Mouse (Mus musculus): ENCODE measurements around the gene Xpr1. TPM values are rescaled to one million over a fixed set of nuclear protein-coding genes. Genes with fewer than 3 reads are reported as not detected.
A peak's percentile ranks its signal among the peaks of the same experiment; 100 is the strongest.

Xpr1 gene
- 4.3 TPM for polyA plus RNA-seq (2012; fragmentation: generic; extraction: Trizol)
- long read RNA-seq, experiment 1, partial matches to known transcripts: 0 of 2 reads
- long read RNA-seq, experiment 1, other reads (novel, unspliced or antisense): 1 of 2 reads
- long read RNA-seq, experiment 2, partial matches to known transcripts: 0 of 6 reads
- long read RNA-seq, experiment 2, other reads (novel, unspliced or antisense): 2 of 6 reads

DNA sequence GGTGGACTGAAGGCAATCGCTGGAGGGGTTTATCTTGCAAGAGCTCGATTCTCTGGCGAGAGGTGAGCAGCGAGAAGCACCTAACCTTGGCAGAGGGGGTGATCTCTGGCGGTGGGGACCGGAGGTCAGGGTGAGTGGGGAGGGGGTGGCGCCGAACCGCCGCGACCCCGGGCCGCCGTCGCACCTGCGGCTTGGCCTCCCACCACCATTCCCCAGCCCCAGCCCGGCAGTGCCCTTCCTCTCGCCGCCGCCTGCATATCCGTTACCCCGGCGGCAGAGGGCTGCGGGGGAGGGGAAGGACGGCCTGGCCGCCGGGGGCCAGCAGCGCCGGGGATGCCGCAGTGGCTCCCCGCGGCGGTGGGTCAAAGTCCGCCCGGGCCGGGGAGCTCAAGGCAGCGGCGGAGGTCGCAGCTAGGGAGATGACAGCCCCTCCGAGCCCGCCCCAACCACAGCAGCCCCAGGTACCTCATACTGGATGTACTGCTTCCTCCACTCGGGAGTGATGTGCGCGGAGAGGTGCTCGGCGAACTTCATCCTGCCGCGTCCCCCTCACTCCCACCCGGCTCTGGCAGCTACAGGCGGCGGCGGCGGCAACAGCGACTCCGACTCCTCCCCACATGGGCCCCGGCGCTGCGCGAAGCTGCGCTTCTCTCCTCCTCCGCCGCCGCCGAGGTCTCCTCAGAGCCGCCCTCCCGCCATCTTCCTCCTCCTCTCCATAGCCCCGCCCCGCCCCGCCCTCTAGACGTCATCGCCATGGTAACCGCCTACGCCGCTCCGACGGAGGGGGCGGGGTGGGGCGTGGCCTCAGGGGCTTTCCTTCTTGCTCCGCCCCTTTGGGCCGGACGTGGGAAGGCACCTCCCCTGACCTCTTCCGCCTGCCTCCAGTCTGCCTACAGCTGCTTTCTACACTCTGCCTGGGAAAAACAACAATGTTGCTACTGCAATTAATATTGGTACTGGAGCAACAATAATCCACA lies at the start of gene Xpr1:
Gene Xpr1, minus strand, starts transcription at position 715 of the 977 bp plus-strand sequence.
- H3ac ChIP-seq (ENCODE audit: control insufficient read depth, insufficient read length, low read depth): peak within 1 kb of the TSS; percentile 81
- H3K79me3 ChIP-seq (ENCODE audit: low read depth): no peaks in the 10 kb centered on the region
- no peaks in the 10 kb centered on the region for H3K79me2 ChIP-seq (ENCODE audit: control insufficient read depth, insufficient read depth)
- H3K36me3 ChIP-seq (ENCODE audit: control insufficient read depth, insufficient read depth): no peaks in the 10 kb centered on the region
- peak within 1 kb of the TSS; percentile 59 for H3K4me3 ChIP-seq (ENCODE audit: insufficient read depth, poor library complexity, severe bottlenecking)
- no peaks in the 10 kb centered on the region for H3K27me3 ChIP-seq (ENCODE audit: control insufficient read depth, insufficient read depth, insufficient read length)
- no peak for TF ChIP-seq MYOG (IDR thresholded peaks at IDR 0.05; ENCODE audit: control insufficient read depth, extremely low read depth, insufficient read length)
- no peak for TF ChIP-seq CTCF (IDR thresholded peaks at IDR 0.05; ENCODE audit: control insufficient read depth, insufficient read depth, insufficient read length)
- TF ChIP-seq USF1 (IDR thresholded peaks at IDR 0.05; ENCODE audit: low read depth): no peak

DNA sequence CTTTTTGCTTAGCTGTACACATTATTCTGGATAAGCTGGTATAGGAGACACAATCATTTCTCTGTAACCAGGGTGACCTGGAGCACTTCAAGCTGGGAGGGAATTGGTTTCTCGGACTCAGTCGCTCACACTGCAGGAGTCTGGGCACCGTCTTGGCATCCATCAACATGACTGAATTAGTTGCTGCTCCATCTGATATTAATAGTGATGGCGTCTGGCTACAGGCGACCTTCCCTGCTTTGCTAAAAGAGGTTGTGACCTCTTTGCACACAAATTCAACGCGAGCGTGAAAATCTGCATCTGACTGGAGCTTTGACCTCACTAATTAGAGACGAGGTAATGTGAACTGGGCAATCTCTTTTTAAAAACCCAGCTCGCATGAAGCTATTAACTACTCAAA lies 46.2 kb upstream of the Xpr1 start:
- Histone ChIP-seq H3K27me3 (ENCODE audit: control insufficient read depth, insufficient read depth, insufficient read length) (no peaks in the 10 kb centered on the region), H3K79me3 (ENCODE audit: low read depth) (no peaks in the 10 kb centered on the region), H3K36me3 (ENCODE audit: control insufficient read depth, insufficient read depth) (no peaks in the 10 kb centered on the region), H3ac (ENCODE audit: control insufficient read depth, insufficient read length, low read depth) (no peak overlapping the region), H3K4me3 (ENCODE audit: insufficient read depth, poor library complexity, severe bottlenecking) (no peak overlapping the region), H3K79me2 (ENCODE audit: control insufficient read depth, insufficient read depth) (no peaks in the 10 kb centered on the region)
- TF ChIP-seq MAX (IDR thresholded peaks at IDR 0.05) (no peak), CTCF (IDR thresholded peaks at IDR 0.05; ENCODE audit: control insufficient read depth, insufficient read depth, insufficient read length) (no peak), MYOD1 (IDR thresholded peaks at IDR 0.05; ENCODE audit: control insufficient read depth, insufficient read length, low read depth) (no peak), USF1 (IDR thresholded peaks at IDR 0.05; ENCODE audit: low read depth) (no peak), MYOG (IDR thresholded peaks at IDR 0.05; ENCODE audit: control insufficient read depth, extremely low read depth, insufficient read length) (no peak), FOSL1 (IDR thresholded peaks at IDR 0.05; ENCODE audit: insufficient read depth, low read length, poor library complexity, severe bottlenecking) (no peak), CEBPB (IDR thresholded peaks at IDR 0.05; ENCODE audit: low read depth) (no peak)

DNA sequence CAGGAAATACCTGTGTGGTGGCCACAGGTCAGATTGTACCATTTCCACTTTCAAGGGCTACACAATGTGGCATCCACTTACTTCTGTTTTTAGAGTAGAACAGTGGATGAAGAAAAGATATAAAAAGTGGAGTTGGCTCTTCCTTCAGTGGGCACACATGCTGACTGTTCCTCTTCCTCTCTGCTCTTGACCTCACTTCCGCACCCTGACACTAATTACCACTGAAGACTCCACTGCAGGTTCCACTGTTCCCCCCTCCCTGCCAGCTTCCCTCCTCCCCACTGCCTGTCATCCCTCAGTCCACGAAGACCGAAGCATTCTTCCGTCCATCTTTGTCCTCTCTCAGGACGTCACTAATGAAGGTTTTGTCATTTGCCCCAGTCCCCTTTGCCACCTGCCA lies 45.4 kb upstream of the Xpr1 start:
- H3K36me3 ChIP-seq (ENCODE audit: control insufficient read depth, insufficient read depth): no peaks in the 10 kb centered on the region
- no peaks in the 10 kb centered on the region for H3K79me3 ChIP-seq (ENCODE audit: low read depth)
- TF ChIP-seq MYOG (IDR thresholded peaks at IDR 0.05; ENCODE audit: control insufficient read depth, extremely low read depth, insufficient read length) (no peak), CTCF (IDR thresholded peaks at IDR 0.05; ENCODE audit: control insufficient read depth, insufficient read depth, insufficient read length) (no peak), FOSL1 (IDR thresholded peaks at IDR 0.05; ENCODE audit: insufficient read depth, low read length, poor library complexity, severe bottlenecking) (no peak), MYOD1 (IDR thresholded peaks at IDR 0.05; ENCODE audit: control insufficient read depth, insufficient read length, low read depth) (no peak), MAX (IDR thresholded peaks at IDR 0.05) (no peak), USF1 (IDR thresholded peaks at IDR 0.05; ENCODE audit: low read depth) (no peak), CEBPB (IDR thresholded peaks at IDR 0.05; ENCODE audit: low read depth) (no peak)
- H3ac ChIP-seq (ENCODE audit: control insufficient read depth, insufficient read length, low read depth): no peak overlapping the region
- no peak overlapping the region for H3K4me3 ChIP-seq (ENCODE audit: insufficient read depth, poor library complexity, severe bottlenecking)
- H3K27me3 ChIP-seq (ENCODE audit: control insufficient read depth, insufficient read depth, insufficient read length): no peaks in the 10 kb centered on the region
- H3K79me2 ChIP-seq (ENCODE audit: control insufficient read depth, insufficient read depth): no peaks in the 10 kb centered on the region

DNA sequence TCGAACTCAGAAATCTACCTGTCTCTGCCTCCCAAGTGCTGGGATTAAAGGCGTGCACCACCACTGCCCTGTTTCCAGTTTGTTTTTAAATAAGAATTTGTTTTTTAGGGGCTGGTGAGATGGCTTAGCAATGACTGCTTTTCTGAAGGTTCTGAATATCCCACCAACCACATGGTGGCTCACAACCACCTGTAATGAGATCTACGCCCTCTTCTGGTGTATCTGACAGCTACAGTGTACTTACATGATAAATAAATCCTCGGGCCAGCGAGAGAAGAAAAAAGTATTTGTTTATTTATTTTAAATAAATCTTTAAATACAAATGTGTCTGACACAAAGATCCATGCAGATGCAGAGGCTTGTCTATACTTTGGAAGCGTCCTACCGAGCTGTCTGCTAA lies 40.3 kb upstream of the Xpr1 start:
- TF ChIP-seq MYOG (IDR thresholded peaks at IDR 0.05; ENCODE audit: control insufficient read depth, extremely low read depth, insufficient read length) (no peak), USF1 (IDR thresholded peaks at IDR 0.05; ENCODE audit: low read depth) (no peak), CEBPB (IDR thresholded peaks at IDR 0.05; ENCODE audit: low read depth) (no peak), CTCF (IDR thresholded peaks at IDR 0.05; ENCODE audit: control insufficient read depth, insufficient read depth, insufficient read length) (no peak), MAX (IDR thresholded peaks at IDR 0.05) (no peak), MYOD1 (IDR thresholded peaks at IDR 0.05; ENCODE audit: control insufficient read depth, insufficient read length, low read depth) (no peak), FOSL1 (IDR thresholded peaks at IDR 0.05; ENCODE audit: insufficient read depth, low read length, poor library complexity, severe bottlenecking) (no peak)
- no peaks in the 10 kb centered on the region for H3K36me3 ChIP-seq (ENCODE audit: control insufficient read depth, insufficient read depth)
- H3ac ChIP-seq (ENCODE audit: control insufficient read depth, insufficient read length, low read depth): no peak overlapping the region
- no peaks in the 10 kb centered on the region for H3K79me2 ChIP-seq (ENCODE audit: control insufficient read depth, insufficient read depth)
- H3K4me3 ChIP-seq (ENCODE audit: insufficient read depth, poor library complexity, severe bottlenecking): no peak overlapping the region
- no peaks in the 10 kb centered on the region for H3K79me3 ChIP-seq (ENCODE audit: low read depth)
- H3K27me3 ChIP-seq (ENCODE audit: control insufficient read depth, insufficient read depth, insufficient read length): no peaks in the 10 kb centered on the region

DNA sequence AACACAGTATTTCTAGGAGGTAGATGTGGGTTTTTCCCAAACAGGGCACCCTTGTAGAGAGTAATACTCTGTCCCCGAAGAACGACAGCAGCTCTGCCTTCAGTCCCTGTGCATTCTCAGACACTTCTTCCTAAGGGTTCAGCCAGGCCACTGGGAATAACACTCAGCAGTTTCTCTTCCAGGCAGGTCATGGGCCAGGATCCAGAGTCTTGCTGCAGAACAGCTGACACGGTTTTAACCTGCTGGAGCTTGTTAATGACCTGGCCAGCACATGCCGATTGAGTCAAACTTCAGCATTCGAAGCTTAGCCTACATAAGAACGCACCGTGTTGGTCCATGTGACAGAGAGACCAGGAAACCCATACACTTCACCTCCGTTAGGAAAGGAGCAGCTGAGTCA lies 36.0 kb upstream of the Xpr1 start:
- no peaks in the 10 kb centered on the region for H3K79me3 ChIP-seq (ENCODE audit: low read depth)
- no peak overlapping the region for H3K4me3 ChIP-seq (ENCODE audit: insufficient read depth, poor library complexity, severe bottlenecking)
- no peak overlapping the region for H3ac ChIP-seq (ENCODE audit: control insufficient read depth, insufficient read length, low read depth)
- TF ChIP-seq MAX (IDR thresholded peaks at IDR 0.05) (no peak), MYOD1 (IDR thresholded peaks at IDR 0.05; ENCODE audit: control insufficient read depth, insufficient read length, low read depth) (no peak), MYOG (IDR thresholded peaks at IDR 0.05; ENCODE audit: control insufficient read depth, extremely low read depth, insufficient read length) (no peak), CTCF (IDR thresholded peaks at IDR 0.05; ENCODE audit: control insufficient read depth, insufficient read depth, insufficient read length) (no peak), CEBPB (IDR thresholded peaks at IDR 0.05; ENCODE audit: low read depth) (no peak), FOSL1 (IDR thresholded peaks at IDR 0.05; ENCODE audit: insufficient read depth, low read length, poor library complexity, severe bottlenecking) (no peak), USF1 (IDR thresholded peaks at IDR 0.05; ENCODE audit: low read depth) (no peak)
- no peaks in the 10 kb centered on the region for H3K27me3 ChIP-seq (ENCODE audit: control insufficient read depth, insufficient read depth, insufficient read length)
- no peaks in the 10 kb centered on the region for H3K36me3 ChIP-seq (ENCODE audit: control insufficient read depth, insufficient read depth)
- H3K79me2 ChIP-seq (ENCODE audit: control insufficient read depth, insufficient read depth): no peaks in the 10 kb centered on the region

All from C2C12 (cell line).